8 mouse cellular contexts compared by ENCODE assay signal in the genomic region with DNA sequence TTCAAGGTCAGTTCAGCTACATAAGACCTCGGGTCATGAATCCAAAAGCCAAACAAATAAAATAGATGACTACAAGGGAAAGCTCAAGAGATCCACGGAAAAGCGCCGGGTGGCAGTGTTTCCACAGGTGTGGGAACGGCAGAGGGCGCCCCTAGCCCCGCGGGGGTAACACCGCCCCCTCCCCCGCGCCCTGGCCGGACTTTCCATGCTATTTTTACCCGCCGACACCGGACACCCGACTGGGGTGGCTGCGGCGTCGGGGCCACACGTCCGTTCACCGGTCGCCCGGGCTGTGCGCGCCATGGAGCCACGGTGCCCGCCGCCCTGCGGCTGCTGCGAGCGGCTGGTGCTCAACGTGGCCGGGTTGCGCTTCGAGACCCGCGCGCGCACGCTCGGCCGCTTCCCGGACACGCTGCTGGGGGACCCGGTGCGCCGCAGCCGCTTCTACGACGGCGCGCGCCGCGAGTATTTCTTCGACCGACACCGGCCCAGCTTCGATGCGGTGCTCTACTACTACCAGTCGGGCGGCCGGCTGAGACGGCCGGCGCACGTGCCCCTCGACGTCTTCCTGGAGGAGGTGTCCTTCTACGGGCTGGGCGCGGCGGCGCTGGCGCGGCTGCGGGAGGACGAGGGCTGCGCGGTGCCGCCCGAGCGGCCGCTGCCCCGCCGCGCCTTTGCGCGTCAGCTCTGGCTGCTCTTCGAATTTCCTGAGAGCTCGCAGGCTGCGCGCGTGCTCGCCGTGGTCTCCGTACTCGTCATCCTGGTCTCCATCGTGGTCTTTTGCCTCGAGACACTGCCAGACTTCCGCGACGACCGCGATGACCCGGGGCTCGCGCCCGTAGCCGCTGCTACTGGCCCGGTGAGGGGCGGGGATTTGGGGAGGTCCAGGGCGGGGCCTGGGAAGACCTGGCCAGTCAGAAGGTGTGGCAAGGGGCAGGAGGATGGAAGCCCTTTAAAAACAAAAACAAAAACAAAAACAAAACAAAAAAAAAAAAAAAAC. TPM values are rescaled to one million over a fixed set of nuclear protein-coding genes. Genes with fewer than 3 reads are reported as not detected.
A peak's percentile ranks its signal among the peaks of the same experiment; 100 is the strongest.
DNase-seq lines count a peak whose midpoint lies in the region; ATAC-seq lines count a peak whose summit lies in the region.

No protein-coding gene starts in this region.

- H3K4me2 ChIP-seq in embryonic facial prominence, embryonic 15.5 days (replicated peaks) = peak overlapping the region; percentile 83
- peak overlapping the region; percentile 72 for H3K4me2 ChIP-seq in limb, embryonic 13.5 days (replicated peaks)
- H3K4me2 ChIP-seq in neural tube, embryonic 12.5 days (replicated peaks) = peak overlapping the region; percentile 54

- intact Hi-C loops in heart, postnatal 14 days (cut with DNase I) = loop anchor here (2.0 kb wide), 1 partner anchor 28 kb away; a partner anchor contains a TSS

- H3K4me1 ChIP-seq in embryonic facial prominence, embryonic 15.5 days = peaks cover 23% of the 10 kb centered on the region
- peaks cover 17% of the 10 kb centered on the region for H3K4me1 ChIP-seq in limb, embryonic 13.5 days
- H3K4me1 ChIP-seq in neural tube, embryonic 12.5 days = peaks cover 8% of the 10 kb centered on the region

- DNase-seq in cerebellum, postnatal 14 days = peak; percentile 34 to 36
- DNase-seq in cerebellum, postnatal 36 days = no peak
- DNase-seq in heart, postnatal 14 days = peak; percentile 57 to 61
- no peak for DNase-seq in layer of hippocampus, adult 9-10 months (ENCODE audit: low spot score)
- DNase-seq in right cerebral cortex, postnatal 36 days (ENCODE audit: low spot score in 2 of 2) = no peak

- H3K36me3 ChIP-seq in embryonic facial prominence, embryonic 15.5 days = no peaks in the 10 kb centered on the region
- no peaks in the 10 kb centered on the region for H3K36me3 ChIP-seq in limb, embryonic 13.5 days
- no peaks in the 10 kb centered on the region for H3K36me3 ChIP-seq in neural tube, embryonic 12.5 days

- H3K9ac ChIP-seq in embryonic facial prominence, embryonic 15.5 days = 0 out of 2 replicates have a peak overlapping the region, but pooled peaks have one; percentile 2
- peak overlapping the region; percentile 57 for H3K9ac ChIP-seq in limb, embryonic 13.5 days
- H3K9ac ChIP-seq in neural tube, embryonic 12.5 days = 0 out of 2 replicates have a peak overlapping the region, but pooled peaks have one; percentile 26

- WGBS in embryonic facial prominence, embryonic 15.5 days = 2% methylated on average over 108 of the region's 114 CpGs
- 2% methylated on average over 113 of the region's 114 CpGs for WGBS in limb, embryonic 13.5 days
- 2% methylated on average over 114 of the region's 114 CpGs for WGBS in neural tube, embryonic 12.5 days

- H3K27me3 ChIP-seq in embryonic facial prominence, embryonic 15.5 days = peaks cover 64% of the 10 kb centered on the region
- H3K27me3 ChIP-seq in limb, embryonic 13.5 days = peaks cover 68% of the 10 kb centered on the region
- peaks cover 63% of the 10 kb centered on the region for H3K27me3 ChIP-seq in neural tube, embryonic 12.5 days (replicated peaks)

- H3K4me3 ChIP-seq in embryonic facial prominence, embryonic 15.5 days (replicated peaks) = peak overlapping the region; percentile 46
- H3K4me3 ChIP-seq in limb, embryonic 13.5 days = peak overlapping the region; percentile 48
- peak overlapping the region; percentile 28; the same call in 1 of the 2 replicates for H3K4me3 ChIP-seq in neural tube, embryonic 12.5 days

- no peaks in the 10 kb centered on the region for H3K9me3 ChIP-seq in embryonic facial prominence, embryonic 15.5 days (replicated peaks)
- no peaks in the 10 kb centered on the region for H3K9me3 ChIP-seq in limb, embryonic 13.5 days
- no peaks in the 10 kb centered on the region for H3K9me3 ChIP-seq in neural tube, embryonic 12.5 days

- ATAC-seq in embryonic facial prominence, embryonic 15.5 days (ENCODE audit: insufficient number of reproducible peaks, low FRiP score, low TSS enrichment, low read depth) = no peak
- ATAC-seq in limb, embryonic 13.5 days (ENCODE audit: low FRiP score, low read depth) = no peak; the same call in 1 of the 2 replicates
- no peak for ATAC-seq in neural tube, embryonic 12.5 days (ENCODE audit: low FRiP score, low read depth)

- H3K27ac ChIP-seq in embryonic facial prominence, embryonic 15.5 days (replicated peaks) = no peak overlapping the region
- no peak overlapping the region for H3K27ac ChIP-seq in limb, embryonic 13.5 days
- H3K27ac ChIP-seq in neural tube, embryonic 12.5 days = no peak overlapping the region

RNA-seq across cellular contexts. Expression of a gene that starts 1.0 kb away (rescaled TPM):
- polyA plus RNA-seq in embryonic facial prominence, embryonic 15.5 days (2015; fragmentation: Nextera tagmentation; extraction: Ambion mirVana) = 0.22 and 0.36 TPM in 2 replicates
- 1 to 10 TPM; 1.5 to 1.7 TPM for total RNA-seq in heart, postnatal 14 days (2021)
- 0.09 TPM in 1 of 2 replicates, not detected in the other for polyA plus RNA-seq in limb, embryonic 13.5 days (2015; fragmentation: Nextera tagmentation; extraction: Ambion mirVana)
- not detected in 2 replicates for polyA plus RNA-seq in neural tube, embryonic 12.5 days (2016; fragmentation: Nextera tagmentation; extraction: Ambion mirVana)

RNA-seq across cellular contexts. Expression of a gene that starts 7.0 kb away (rescaled TPM):
- polyA plus RNA-seq in embryonic facial prominence, embryonic 15.5 days (2015; fragmentation: Nextera tagmentation; extraction: Ambion mirVana) = 3.7 and 4.9 TPM in 2 replicates
- total RNA-seq in heart, postnatal 14 days (2021) = under 1 TPM in 1 of 2 experiments, not detected in 1; 0.14 TPM
- 3.0 and 3.2 TPM in 2 replicates for polyA plus RNA-seq in limb, embryonic 13.5 days (2015; fragmentation: Nextera tagmentation; extraction: Ambion mirVana)
- polyA plus RNA-seq in neural tube, embryonic 12.5 days (2016; fragmentation: Nextera tagmentation; extraction: Ambion mirVana) = 0.57 and 0.65 TPM in 2 replicates

RNA-seq across cellular contexts. Expression of a gene that starts 10.9 kb away (rescaled TPM):
- polyA plus RNA-seq in embryonic facial prominence, embryonic 15.5 days (2015; fragmentation: Nextera tagmentation; extraction: Ambion mirVana) = 212 and 214 TPM in 2 replicates
- total RNA-seq in heart, postnatal 14 days (2021) = 100 to 1,000 TPM; 126 to 138 TPM
- 262 and 283 TPM in 2 replicates for polyA plus RNA-seq in limb, embryonic 13.5 days (2015; fragmentation: Nextera tagmentation; extraction: Ambion mirVana)
- polyA plus RNA-seq in neural tube, embryonic 12.5 days (2016; fragmentation: Nextera tagmentation; extraction: Ambion mirVana) = 269 and 286 TPM in 2 replicates

RNA-seq across cellular contexts. Expression of a gene that starts 14.2 kb away (rescaled TPM):
- polyA plus RNA-seq in embryonic facial prominence, embryonic 15.5 days (2015; fragmentation: Nextera tagmentation; extraction: Ambion mirVana) = 2.0 and 4.8 TPM in 2 replicates
- not detected for total RNA-seq in heart, postnatal 14 days (2021)
- 0.40 TPM in 1 of 2 replicates, not detected in the other for polyA plus RNA-seq in limb, embryonic 13.5 days (2015; fragmentation: Nextera tagmentation; extraction: Ambion mirVana)
- not detected in 2 replicates for polyA plus RNA-seq in neural tube, embryonic 12.5 days (2016; fragmentation: Nextera tagmentation; extraction: Ambion mirVana)

RNA-seq across cellular contexts. Expression of a gene that starts 28.2 kb away (rescaled TPM):
- polyA plus RNA-seq in embryonic facial prominence, embryonic 15.5 days (2015; fragmentation: Nextera tagmentation; extraction: Ambion mirVana) = 40.6 and 42.0 TPM in 2 replicates
- 10 to 100 TPM; 86.1 to 90.2 TPM for total RNA-seq in heart, postnatal 14 days (2021)
- 41.7 and 45.9 TPM in 2 replicates for polyA plus RNA-seq in limb, embryonic 13.5 days (2015; fragmentation: Nextera tagmentation; extraction: Ambion mirVana)
- 31.8 and 32.7 TPM in 2 replicates for polyA plus RNA-seq in neural tube, embryonic 12.5 days (2016; fragmentation: Nextera tagmentation; extraction: Ambion mirVana)

Comparison
In these comparisons a context has a peak if more than half of its experiments do, and no peak if none do; other contexts are left out.
1. DNase-seq: peak in cerebellum, postnatal 14 days (2 of 2) and heart, postnatal 14 days (2 of 2); none in cerebellum, postnatal 36 days (0 of 2), layer of hippocampus, adult 9-10 months (single experiment) and right cerebral cortex, postnatal 36 days (0 of 2).
2. H3K9ac ChIP-seq: peak in every context shown above with its lines; median percentile 57 in limb, embryonic 13.5 days; 26 in neural tube, embryonic 12.5 days; 2 in embryonic facial prominence, embryonic 15.5 days.
3. Peak in every context shown above with its lines, with median percentiles within 50 percentile points of each other: H3K4me2 ChIP-seq and H3K4me3 ChIP-seq.